Mouse (Mus musculus): Measurements from ENCODE around the gene Nat8f5. TPM values are rescaled to one million over a fixed set of nuclear protein-coding genes. Genes with fewer than 3 reads are reported as not detected.
"Not testable (repeated sequence)": the region's sequence is repeated elsewhere in the genome, so short reads cannot be mapped to it uniquely, and the experiment has no call there.

Nat8f5 gene
- total RNA-seq, 1 experiment from 2014 or later: not detected

GRCm38 (mm10) chr6:85838674-85839073 lies 17.9 kb upstream of the Nat8f5 start:
- no peak for ATAC-seq (ENCODE audit: extremely low read depth, insufficient number of reproducible peaks, low FRiP score, poor library complexity, severe bottlenecking)

- not testable (repeated sequence) for ATAC-seq (ENCODE audit: extremely low read depth, insufficient number of reproducible peaks, low FRiP score, poor library complexity, severe bottlenecking)
These were observed 16.5 kb upstream of the Nat8f5 start for GRCm38 (mm10) chr6:85837307-85837706.

GRCm38 (mm10) chr6:85836827-85837226 lies 16.1 kb upstream of the Nat8f5 start:
- not testable (repeated sequence) for ATAC-seq (ENCODE audit: extremely low read depth, insufficient number of reproducible peaks, low FRiP score, poor library complexity, severe bottlenecking)

- ATAC-seq (ENCODE audit: extremely low read depth, insufficient number of reproducible peaks, low FRiP score, poor library complexity, severe bottlenecking): not testable (repeated sequence)
These were observed 15.3 kb upstream of the Nat8f5 start for GRCm38 (mm10) chr6:85836098-85836497.

GRCm38 (mm10) chr6:85835104-85835503 lies 14.3 kb upstream of the Nat8f5 start:
- not testable (repeated sequence) for ATAC-seq (ENCODE audit: extremely low read depth, insufficient number of reproducible peaks, low FRiP score, poor library complexity, severe bottlenecking)

GRCm38 (mm10) chr6:85834504-85835100 lies 13.8 kb upstream of the Nat8f5 start:
- not testable (repeated sequence) for ATAC-seq (ENCODE audit: extremely low read depth, insufficient number of reproducible peaks, low FRiP score, poor library complexity, severe bottlenecking)

GRCm38 (mm10) chr6:85831796-85832321 lies 11.1 kb upstream of the Nat8f5 start, which contains the start of gene Nat8:
Gene Nat8 (minus strand): TSS chr6:85832082.
- no peak for ATAC-seq (ENCODE audit: extremely low read depth, insufficient number of reproducible peaks, low FRiP score, poor library complexity, severe bottlenecking)

GRCm38 (mm10) chr6:85829462-85829861 lies 8.7 kb upstream of the Nat8f5 start:
- ATAC-seq (ENCODE audit: extremely low read depth, insufficient number of reproducible peaks, low FRiP score, poor library complexity, severe bottlenecking): no peak

GRCm38 (mm10) chr6:85825886-85826285 lies 5.1 kb upstream of the Nat8f5 start:
- ATAC-seq (ENCODE audit: extremely low read depth, insufficient number of reproducible peaks, low FRiP score, poor library complexity, severe bottlenecking): no peak

GRCm38 (mm10) chr6:85823382-85824090 lies 2.8 kb upstream of the Nat8f5 start:
- no peak for ATAC-seq (ENCODE audit: extremely low read depth, insufficient number of reproducible peaks, low FRiP score, poor library complexity, severe bottlenecking)

- ATAC-seq (ENCODE audit: extremely low read depth, insufficient number of reproducible peaks, low FRiP score, poor library complexity, severe bottlenecking): no peak
These were observed 1.5 kb upstream of the Nat8f5 start for GRCm38 (mm10) chr6:85822286-85822685.

GRCm38 (mm10) chr6:85818338-85818737 lies 2.4 kb downstream of the Nat8f5 start:
- no peak for ATAC-seq (ENCODE audit: extremely low read depth, insufficient number of reproducible peaks, low FRiP score, poor library complexity, severe bottlenecking)

GRCm38 (mm10) chr6:85813339-85813738 lies 7.4 kb downstream of the Nat8f5 start:
- no peak for ATAC-seq (ENCODE audit: extremely low read depth, insufficient number of reproducible peaks, low FRiP score, poor library complexity, severe bottlenecking)

- ATAC-seq (ENCODE audit: extremely low read depth, insufficient number of reproducible peaks, low FRiP score, poor library complexity, severe bottlenecking): not testable (repeated sequence)
These were observed 9.7 kb downstream of the Nat8f5 start for GRCm38 (mm10) chr6:85810942-85811537.

GRCm38 (mm10) chr6:85810514-85810913 lies 10.3 kb downstream of the Nat8f5 start:
- ATAC-seq (ENCODE audit: extremely low read depth, insufficient number of reproducible peaks, low FRiP score, poor library complexity, severe bottlenecking): not testable (repeated sequence)

GRCm38 (mm10) chr6:85809784-85810183 lies 11.0 kb downstream of the Nat8f5 start:
- not testable (repeated sequence) for ATAC-seq (ENCODE audit: extremely low read depth, insufficient number of reproducible peaks, low FRiP score, poor library complexity, severe bottlenecking)

- not testable (repeated sequence) for ATAC-seq (ENCODE audit: extremely low read depth, insufficient number of reproducible peaks, low FRiP score, poor library complexity, severe bottlenecking)
These were observed 17.6 kb downstream of the Nat8f5 start for GRCm38 (mm10) chr6:85803180-85803579.
